In the genomic region with DNA sequence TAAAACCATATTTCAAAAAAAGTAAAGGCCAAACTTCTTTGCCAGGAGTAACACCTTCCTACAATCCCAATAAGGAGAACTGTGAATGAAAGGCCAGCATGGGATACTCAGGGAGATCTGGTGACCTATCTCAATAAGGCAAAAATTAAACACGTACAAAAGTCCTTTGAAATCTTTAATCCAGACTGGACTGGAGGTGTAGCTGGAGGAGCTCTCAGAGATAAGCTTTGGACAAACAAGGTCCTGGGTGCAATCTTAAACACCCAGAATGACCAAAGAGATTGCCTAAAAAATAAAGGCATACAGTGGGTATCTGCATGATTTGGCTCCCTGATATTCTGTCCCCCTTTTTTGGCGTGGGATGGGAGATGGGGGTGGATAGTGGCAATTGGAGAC, we compare ENCODE assay signal across 8 mouse cellular contexts. TPM values are rescaled to one million over a fixed set of nuclear protein-coding genes. Genes with fewer than 3 reads are reported as not detected.
DNase-seq lines count a peak whose midpoint lies in the region; ATAC-seq and TF ChIP-seq lines count a peak whose summit lies in the region.

No protein-coding gene starts in this region.

- H3K79me2 ChIP-seq in heart, adult 2 months (replicated peaks; ENCODE audit: control insufficient read depth, insufficient read depth, low read length) = peaks cover 12% of the 10 kb centered on the region

- H3K4me2 ChIP-seq in forebrain, embryonic 14.5 days (ENCODE audit: low read length) = peak overlapping the region; percentile 55
- H3K4me2 ChIP-seq in liver, embryonic 14.5 days (ENCODE audit: low read depth) = peak overlapping the region; percentile 100

- peak overlapping the region; percentile 94 for H3K4me3 ChIP-seq in heart, adult 2 months
- H3K4me3 ChIP-seq in E14TG2a.4 (replicated peaks; ENCODE audit: low read length) = peak overlapping the region; percentile 86
- H3K4me3 ChIP-seq in forebrain, embryonic 14.5 days (ENCODE audit: low read depth, low read length) = peak overlapping the region; percentile 93
- peak overlapping the region; percentile 81 to 84 for H3K4me3 ChIP-seq in liver, embryonic 14.5 days (ENCODE audit: insufficient read depth in 1 of 2, low read depth in 2 of 2, low read length in 2 of 2)

- no peak for ATAC-seq in forebrain, embryonic 14.5 days
- no peak for ATAC-seq in liver, embryonic 14.5 days (ENCODE audit: insufficient read depth)

- 17% methylated on average over 2 of the region's 2 CpGs for WGBS in heart, adult 2 months
- 86% methylated on average over 2 of the region's 2 CpGs for WGBS in forebrain, embryonic 14.5 days
- 7% methylated on average over 2 of the region's 2 CpGs for WGBS in liver, embryonic 14.5 days (ENCODE audit: insufficient replicate concordance)

- peak overlapping the region; percentile 96 for H3K27ac ChIP-seq in heart, adult 2 months
- H3K27ac ChIP-seq in forebrain, embryonic 14.5 days (ENCODE audit: low read depth, low read length) = no peak overlapping the region; the same call in 1 of the 2 replicates
- peak overlapping the region; percentile 92 for H3K27ac ChIP-seq in liver, embryonic 14.5 days

- H3K4me1 ChIP-seq in heart, adult 2 months (ENCODE audit: control insufficient read depth, insufficient read depth, low read length) = peaks cover 18% of the 10 kb centered on the region
- H3K4me1 ChIP-seq in E14TG2a.4 (replicated peaks; ENCODE audit: low read depth, low read length) = peaks cover 45% of the 10 kb centered on the region
- H3K4me1 ChIP-seq in forebrain, embryonic 14.5 days (ENCODE audit: control insufficient read depth, insufficient read depth, low read length) = peaks cover 12% of the 10 kb centered on the region; the same call in 1 of the 2 replicates
- H3K4me1 ChIP-seq in liver, embryonic 14.5 days (replicated peaks; ENCODE audit: control insufficient read depth in 2 of 2, insufficient read depth in 2 of 2, low read length in 1 of 2) = peaks cover 41 to 42% of the 10 kb centered on the region in 2 experiments

- H3K9ac ChIP-seq in heart, adult 2 months (ENCODE audit: low read depth, low read length) = peak overlapping the region; percentile 80
- peak overlapping the region; percentile 95; the same call in 1 of the 2 replicates for H3K9ac ChIP-seq in forebrain, embryonic 14.5 days (ENCODE audit: low read length)
- H3K9ac ChIP-seq in liver, embryonic 14.5 days (replicated peaks) = peak overlapping the region; percentile 96

- no peaks in the 10 kb centered on the region for H3K9me3 ChIP-seq in E14TG2a.4 (ENCODE audit: low read length)
- no peaks in the 10 kb centered on the region for H3K9me3 ChIP-seq in forebrain, embryonic 14.5 days (replicated peaks; ENCODE audit: control insufficient read depth, low read length)
- H3K9me3 ChIP-seq in liver, embryonic 14.5 days (ENCODE audit: control insufficient read depth, low read length) = no peaks in the 10 kb centered on the region

- DNase-seq in heart, adult 2 months = no peak
- no peak for DNase-seq in heart, postnatal 14 days
- DNase-seq in forebrain, embryonic 14.5 days (ENCODE audit: low spot score) = no peak
- DNase-seq in liver, embryonic 14.5 days (ENCODE audit: low read depth in 3 of 3, low spot score in 3 of 3) = peak in 1 of 3 experiments; percentile 41
- no peak for DNase-seq in urinary bladder, postnatal 4 days (ENCODE audit: low spot score in 2 of 2)
- DNase-seq in frontal cortex, postnatal 14 days (ENCODE audit: low spot score in 2 of 2) = no peak
- no peak for DNase-seq in layer of hippocampus, adult 11-12 months (ENCODE audit: low spot score)

- H3K36me3 ChIP-seq in heart, adult 2 months (ENCODE audit: control insufficient read depth, insufficient read depth, low read length) = peaks cover 45% of the 10 kb centered on the region
- H3K36me3 ChIP-seq in E14TG2a.4 (ENCODE audit: insufficient read depth, low read length) = peaks cover 14% of the 10 kb centered on the region; the same call in 1 of the 2 replicates
- 0 out of 2 replicates have a peak, but pooled peaks cover 2% of the 10 kb centered on the region for H3K36me3 ChIP-seq in forebrain, embryonic 14.5 days (ENCODE audit: control insufficient read depth, insufficient read depth, low read length)
- H3K36me3 ChIP-seq in liver, embryonic 14.5 days (replicated peaks; ENCODE audit: control insufficient read depth, insufficient read depth, low read depth) = peaks cover 47% of the 10 kb centered on the region

- no peak for TF ChIP-seq EP300 in heart, adult 2 months (IDR thresholded peaks at IDR 0.05; ENCODE audit: insufficient read depth, low read depth, low read length)
- TF ChIP-seq EP300 in liver, embryonic 14.5 days (IDR thresholded peaks at IDR 0.05; ENCODE audit: low read depth) = no peak

- intact Hi-C loops in heart, adult 2 months (cut with DNase I) = loop anchor here (10.0 kb wide), 1 partner anchor 141 kb away; no protein-coding TSS in a partner anchor
- intact Hi-C loops in heart, postnatal 14 days (cut with DNase I) = loop anchor here (10.0 kb wide), 1 partner anchor 141 kb away; no protein-coding TSS in a partner anchor

- TF ChIP-seq POLR2A in heart, adult 2 months (IDR thresholded peaks at IDR 0.05; ENCODE audit: insufficient read depth, low read depth, low read length) = no peak

- H3K27me3 ChIP-seq in heart, adult 2 months (ENCODE audit: control insufficient read depth, insufficient read depth, low read length) = no peaks in the 10 kb centered on the region
- H3K27me3 ChIP-seq in E14TG2a.4 (ENCODE audit: insufficient read depth, low read length) = no peaks in the 10 kb centered on the region
- H3K27me3 ChIP-seq in forebrain, embryonic 14.5 days (replicated peaks; ENCODE audit: control insufficient read depth, insufficient read depth, low read length) = no peaks in the 10 kb centered on the region
- no peaks in the 10 kb centered on the region for H3K27me3 ChIP-seq in liver, embryonic 14.5 days (ENCODE audit: control insufficient read depth, insufficient read depth, low read length)

- no peak for TF ChIP-seq CTCF in heart, adult 2 months (IDR thresholded peaks at IDR 0.05)
- no peak for TF ChIP-seq CTCF in E14TG2a.4 (conservative IDR thresholded peaks at IDR 0.05; ENCODE audit: low read length)
- no peak for TF ChIP-seq CTCF in liver, embryonic 14.5 days (IDR thresholded peaks at IDR 0.05; ENCODE audit: low read depth)

RNA-seq across cellular contexts. Expression of a gene that starts 1.4 kb away (rescaled TPM):
- 100 to 1,000 TPM; 294 to 351 TPM for total RNA-seq in heart, adult 2 months (2021)
- polyA plus RNA-seq in heart, adult 2 months (2012; rRNA removed) = 264 and 414 TPM in 2 replicates
- total RNA-seq in heart, postnatal 14 days (2021) = 100 to 1,000 TPM; 360 to 363 TPM
- 37.3 and 37.9 TPM in 2 replicates for polyA plus RNA-seq in forebrain, embryonic 14.5 days (2014; fragmentation: Nextera tagmentation; extraction: Ambion mirVana)
- 225 and 257 TPM in 2 replicates for polyA plus RNA-seq in liver, embryonic 14.5 days (2012; rRNA removed)
- polyA plus RNA-seq in liver, embryonic 14.5 days (2014; fragmentation: Nextera tagmentation; extraction: Ambion mirVana) = 165 TPM in 2 replicates

RNA-seq across cellular contexts. Expression of a gene that starts 14.6 kb away (rescaled TPM):
- 100 to 1,000 TPM; 214 to 237 TPM for total RNA-seq in heart, adult 2 months (2021)
- 344 and 361 TPM in 2 replicates for polyA plus RNA-seq in heart, adult 2 months (2012; rRNA removed)
- 100 to 1,000 TPM; 183 to 188 TPM for total RNA-seq in heart, postnatal 14 days (2021)
- polyA plus RNA-seq in forebrain, embryonic 14.5 days (2014; fragmentation: Nextera tagmentation; extraction: Ambion mirVana) = 163 and 181 TPM in 2 replicates
- 50.9 and 52.3 TPM in 2 replicates for polyA plus RNA-seq in liver, embryonic 14.5 days (2012; rRNA removed)
- polyA plus RNA-seq in liver, embryonic 14.5 days (2014; fragmentation: Nextera tagmentation; extraction: Ambion mirVana) = 99.0 and 107 TPM in 2 replicates

RNA-seq across cellular contexts. Expression of a gene that starts 41.5 kb away (rescaled TPM):
- total RNA-seq in heart, adult 2 months (2021) = 10 to 100 TPM; 11.0 to 13.6 TPM
- 10.2 and 11.0 TPM in 2 replicates for polyA plus RNA-seq in heart, adult 2 months (2012; rRNA removed)
- total RNA-seq in heart, postnatal 14 days (2021) = 10 to 100 TPM; 13.6 to 13.9 TPM
- 44.8 and 46.7 TPM in 2 replicates for polyA plus RNA-seq in forebrain, embryonic 14.5 days (2014; fragmentation: Nextera tagmentation; extraction: Ambion mirVana)
- 3.4 and 5.3 TPM in 2 replicates for polyA plus RNA-seq in liver, embryonic 14.5 days (2012; rRNA removed)
- 10.0 and 11.5 TPM in 2 replicates for polyA plus RNA-seq in liver, embryonic 14.5 days (2014; fragmentation: Nextera tagmentation; extraction: Ambion mirVana)
